Mouse (Mus musculus) cerebellum, adult 2 months (tissue): ENCODE data around the gene Cabin1. TPM values are rescaled to one million over a fixed set of nuclear protein-coding genes. Genes with fewer than 3 reads are reported as not detected.

Experiments
- DNase-seq, 2 experiments: peaks; one replicate each; pipeline ENCODE4 v3.0.0; 2021
- H3K27ac ChIP-seq: fragments of 200-500 bp; 2 replicates; pipeline ENCODE4 v1.5.1; 2012; ENCODE audit warnings: low read length, control low read depth, inconsistent platforms; ENCODE audit not compliant: insufficient read depth
- H3K27me3 ChIP-seq: fragments of 200-500 bp; 2 replicates; pipeline ENCODE4 v1.6.1; 2012; ENCODE audit warnings: inconsistent platforms, mild to moderate bottlenecking, low read length, moderate library complexity; ENCODE audit not compliant: control insufficient read depth, insufficient read depth
- H3K4me1 ChIP-seq: fragments of 200-500 bp; 2 replicates; pipeline ENCODE4 v1.6.1; 2011; ENCODE audit warnings: low read length; ENCODE audit not compliant: control insufficient read depth, insufficient read depth
- H3K4me3 ChIP-seq: fragments of 200-500 bp; replicated peaks from 2 replicates; pipeline ENCODE3; 2011; ENCODE audit warnings: mild to moderate bottlenecking, low read depth, low read length, control low read depth; ENCODE audit not compliant: insufficient read depth
- CTCF ChIP-seq: fragments of 200-500 bp; IDR thresholded peaks from 2 replicates; pipeline ENCODE4 v1.5.1; 2011; ENCODE audit warnings: low read depth, mild to moderate bottlenecking, control low read depth, low read length, moderate library complexity, borderline replicate concordance; ENCODE audit not compliant: insufficient read depth
- POLR2A ChIP-seq: fragments of 200-500 bp; IDR thresholded peaks from 2 replicates; pipeline ENCODE4 v1.6.1; 2011; ENCODE audit warnings: low read length, control low read depth, borderline replicate concordance; ENCODE audit not compliant: insufficient read depth
- WGBS: fragments of 180-500 bp; shearing (Covaris S2); methylation state at CpG from one replicate; pipeline ENCODE4 v1.1.7; 2018; 5-methylcytosine and 5-hydroxymethylcytosine counted together
- polyA plus RNA-seq: library from polyadenylated mRNA; depleted of rRNA; stranded (reverse); fragments of >200 nt; gene quantifications from 2 replicates; pipeline ENCODE4 v1.2.3, GENCODE M21; 2012

The Cabin1 gene
- polyA plus RNA-seq, 1 experiment = 48.6 TPM

DNA sequence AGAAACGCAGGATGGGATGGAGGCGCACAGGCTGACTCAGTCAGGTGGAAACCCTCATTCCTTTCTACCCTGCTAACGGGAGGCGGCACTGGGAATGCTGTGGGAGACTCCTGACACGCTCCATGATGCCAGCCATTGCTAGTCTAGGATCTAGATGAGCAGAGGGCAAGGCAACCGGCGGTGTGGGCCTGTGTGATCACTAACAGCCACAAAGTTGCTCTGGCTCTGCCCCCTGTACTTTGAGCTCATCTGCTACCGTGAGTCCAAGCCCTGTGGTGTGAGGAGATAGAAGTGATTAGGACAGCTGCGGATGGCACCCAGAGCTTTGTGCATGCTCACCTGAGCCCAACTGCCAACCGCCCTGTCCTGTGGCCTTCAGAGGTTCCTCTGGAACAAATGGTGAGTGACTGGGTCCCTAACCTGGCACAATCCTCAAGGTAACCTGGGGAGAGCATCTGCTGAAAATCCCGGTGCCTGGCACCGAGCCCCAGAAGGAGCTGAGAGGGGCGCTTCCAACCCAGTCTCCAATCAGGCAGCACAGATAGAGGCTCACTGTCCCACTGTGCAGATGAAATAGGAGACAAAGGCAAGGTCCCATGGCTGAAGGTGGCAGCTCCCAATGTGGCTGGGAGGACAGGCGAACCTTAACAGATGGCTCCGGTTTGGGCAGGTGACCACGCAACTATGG, 112.6 kb downstream of the Cabin1 start:
- WGBS = 49% methylated on average over 16 of the region's 16 CpGs
- no peak for DNase-seq
- peaks cover 46% of the 10 kb centered on the region for H3K4me1 ChIP-seq

DNA sequence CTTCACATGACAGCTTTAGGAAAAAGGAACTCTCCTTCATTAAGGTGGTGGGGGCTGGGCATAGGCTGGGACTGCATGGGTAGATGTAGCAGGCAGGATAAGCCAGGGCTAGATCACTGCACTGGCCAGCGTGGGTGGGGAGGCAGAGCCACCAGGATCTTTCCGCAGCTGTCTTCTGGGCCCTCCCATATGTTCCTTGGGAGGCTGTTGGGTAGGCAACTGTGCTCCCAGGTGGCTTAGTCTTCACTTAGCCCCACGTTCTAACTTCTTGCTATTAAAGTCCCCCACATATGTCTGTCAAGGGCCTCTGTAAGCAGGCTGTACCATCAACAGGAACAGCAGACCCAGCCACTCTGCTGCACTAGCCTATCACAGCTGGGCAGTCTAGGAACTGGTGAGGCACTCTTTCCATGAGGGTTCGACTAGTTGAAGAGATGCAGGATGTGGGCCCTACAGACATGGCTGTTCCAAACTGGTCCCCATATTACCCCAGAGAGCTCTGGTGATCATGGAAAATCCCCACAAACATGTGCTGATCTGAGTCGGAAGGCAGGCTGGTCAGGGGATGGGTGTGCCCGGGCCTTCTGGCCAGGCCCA, 113.7 kb downstream of the Cabin1 start:
- Histone ChIP-seq H3K27ac (no peak overlapping the region), H3K4me1 (peaks cover 56% of the 10 kb centered on the region), H3K27me3 (no peaks in the 10 kb centered on the region), H3K4me3 (no peak overlapping the region)
- TF ChIP-seq CTCF = no peak
- no peak for TF ChIP-seq POLR2A
- WGBS = 69% methylated on average over 6 of the region's 6 CpGs
- DNase-seq = no peak

More for the DNA sequence above, 112.6 kb downstream of the Cabin1 start:
- H3K27ac ChIP-seq = peak overlapping the region; percentile 0; the same call in 1 of the 2 replicates
- no peak overlapping the region for H3K4me3 ChIP-seq
- no peak for TF ChIP-seq POLR2A
- H3K27me3 ChIP-seq = no peaks in the 10 kb centered on the region

DNA sequence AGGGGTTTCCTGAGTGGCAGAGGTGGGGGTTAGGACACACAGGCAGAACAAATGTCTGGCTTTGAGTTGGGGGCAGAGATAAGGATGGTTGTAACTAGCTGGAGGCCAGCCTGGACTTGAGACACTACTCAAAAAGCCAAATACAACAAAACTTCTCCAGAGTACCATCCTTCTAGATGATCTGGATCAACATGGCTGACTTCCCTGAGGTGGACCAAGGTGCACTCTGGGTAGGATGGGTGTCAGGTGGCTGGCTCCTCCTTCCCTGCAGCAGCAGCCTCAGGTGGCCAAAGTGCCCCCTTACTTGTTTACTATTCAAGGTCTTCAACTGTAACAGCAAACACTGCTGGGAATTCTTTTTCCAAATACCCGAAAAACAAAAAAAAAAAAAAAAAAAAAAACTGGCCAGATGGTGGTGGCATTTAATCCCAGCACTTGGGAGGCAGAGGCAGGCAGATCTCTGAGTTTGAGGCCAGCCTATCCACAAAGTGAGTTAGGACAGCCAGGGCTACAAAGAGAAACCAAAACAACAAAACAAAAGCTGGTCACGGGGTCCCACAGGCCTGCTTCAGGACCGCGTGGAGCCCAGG, 114.6 kb downstream of the Cabin1 start:
- WGBS = 90% methylated on average over 4 of the region's 4 CpGs
- Histone ChIP-seq H3K4me1 (peaks cover 64% of the 10 kb centered on the region), H3K27ac (no peak overlapping the region), H3K27me3 (no peaks in the 10 kb centered on the region), H3K4me3 (no peak overlapping the region)
- no peak for DNase-seq
- TF ChIP-seq POLR2A = no peak
- no peak for TF ChIP-seq CTCF

DNA sequence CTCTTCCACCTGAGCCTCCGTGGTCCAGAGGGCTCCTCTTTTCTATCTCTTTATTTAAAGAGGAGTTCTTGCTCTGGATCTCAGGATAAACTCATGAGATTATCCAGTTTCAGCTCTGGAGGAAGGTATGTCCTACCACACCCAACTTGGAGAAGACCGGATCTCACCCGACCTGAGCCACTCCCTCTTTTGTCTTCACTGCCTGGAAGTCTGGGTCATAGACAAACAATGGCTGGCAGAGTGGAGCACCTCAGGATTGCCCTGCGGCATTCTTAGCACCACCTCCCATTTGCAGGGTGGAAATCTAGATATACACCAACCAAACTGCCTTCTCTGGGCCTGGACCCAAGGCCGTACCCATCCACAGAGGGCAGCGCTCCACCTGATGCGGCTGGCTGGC, 115.1 kb downstream of the Cabin1 start:
- WGBS = 94% methylated on average over 7 of the region's 7 CpGs
- peaks cover 69% of the 10 kb centered on the region for H3K4me1 ChIP-seq
- H3K4me3 ChIP-seq = no peak overlapping the region
- TF ChIP-seq CTCF = no peak
- TF ChIP-seq POLR2A = no peak
- no peaks in the 10 kb centered on the region for H3K27me3 ChIP-seq
- H3K27ac ChIP-seq = no peak overlapping the region
- DNase-seq = no peak

DNA sequence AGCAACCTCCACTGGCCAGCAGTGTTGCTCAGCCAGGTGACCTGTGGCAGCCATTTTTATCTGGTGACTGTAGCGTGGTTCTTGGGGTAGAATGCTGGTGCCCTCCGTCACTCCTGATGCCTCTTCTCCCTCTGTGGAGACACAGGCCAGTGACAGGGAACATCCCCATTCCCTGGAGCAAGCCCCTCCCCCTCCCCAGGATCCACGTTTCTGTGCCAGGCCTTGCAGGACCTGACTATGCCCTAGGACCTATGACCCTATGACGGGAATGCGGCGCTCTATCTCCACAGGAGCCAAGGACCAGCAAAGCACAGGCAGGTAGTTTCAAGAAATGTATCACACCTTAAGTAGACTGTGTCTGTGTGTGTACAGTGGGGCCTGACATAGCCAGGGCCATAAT, 116.0 kb downstream of the Cabin1 start:
- no peak overlapping the region for H3K27ac ChIP-seq
- no peak overlapping the region for H3K4me3 ChIP-seq
- no peaks in the 10 kb centered on the region for H3K27me3 ChIP-seq
- no peak for TF ChIP-seq CTCF
- TF ChIP-seq POLR2A = no peak
- peaks cover 77% of the 10 kb centered on the region for H3K4me1 ChIP-seq
- WGBS = 87% methylated on average over 6 of the region's 6 CpGs
- DNase-seq = no peak

DNA sequence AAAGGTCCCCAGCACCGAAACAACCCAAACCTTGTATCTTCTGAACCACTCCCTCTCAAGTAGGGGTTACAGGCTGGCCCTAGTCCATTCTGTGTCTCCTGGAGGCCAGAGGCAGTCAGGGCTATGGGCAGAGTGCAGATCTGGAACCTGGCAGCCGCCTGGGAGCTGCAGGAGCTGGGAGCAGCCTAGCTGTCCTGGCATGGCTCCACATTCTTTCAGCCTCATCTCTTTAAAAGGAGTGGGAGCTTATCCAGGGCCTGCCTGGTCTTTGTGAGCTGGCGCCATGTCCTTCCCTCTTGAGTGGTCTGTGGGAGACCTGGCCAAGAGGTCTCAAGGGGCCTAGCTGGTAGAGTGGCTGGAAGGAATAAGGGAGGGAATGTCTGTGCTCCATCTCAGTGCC, 116.8 kb downstream of the Cabin1 start:
- Histone ChIP-seq H3K4me1 (peaks cover 82% of the 10 kb centered on the region), H3K27me3 (no peaks in the 10 kb centered on the region), H3K27ac (0 out of 2 replicates have a peak overlapping the region, but pooled peaks have one; percentile 7), H3K4me3 (no peak overlapping the region)
- no peak for TF ChIP-seq POLR2A
- no peak for TF ChIP-seq CTCF
- WGBS = 15% methylated on average over 3 of the region's 3 CpGs
- peak; percentile 68 to 72 for DNase-seq

DNA sequence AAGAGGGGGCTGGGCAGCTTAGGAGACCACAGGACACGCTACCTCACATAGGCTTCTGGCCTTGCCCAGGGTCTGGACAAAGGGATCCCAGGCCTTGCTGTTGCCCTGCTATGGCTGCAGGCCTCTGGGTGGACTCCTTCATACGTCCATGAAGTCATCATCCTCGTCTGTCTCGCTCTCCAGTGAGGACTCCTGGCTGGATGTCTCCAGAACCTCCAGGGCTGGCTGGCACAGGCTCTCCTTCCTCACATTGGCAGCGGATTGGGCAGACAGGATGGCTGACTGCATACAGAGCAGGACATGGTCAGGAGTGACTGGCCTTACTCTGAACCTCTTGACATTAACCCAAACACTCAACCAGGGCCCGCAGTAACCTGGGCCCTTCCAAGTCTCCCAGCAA, 117.7 kb downstream of the Cabin1 start:
- Histone ChIP-seq H3K4me1 (peaks cover 75% of the 10 kb centered on the region), H3K4me3 (no peak overlapping the region), H3K27ac (no peak overlapping the region), H3K27me3 (no peaks in the 10 kb centered on the region)
- 25% methylated on average over 6 of the region's 6 CpGs for WGBS
- peak; percentile 59 to 67 for DNase-seq
- no peak for TF ChIP-seq POLR2A
- TF ChIP-seq CTCF = no peak

DNA sequence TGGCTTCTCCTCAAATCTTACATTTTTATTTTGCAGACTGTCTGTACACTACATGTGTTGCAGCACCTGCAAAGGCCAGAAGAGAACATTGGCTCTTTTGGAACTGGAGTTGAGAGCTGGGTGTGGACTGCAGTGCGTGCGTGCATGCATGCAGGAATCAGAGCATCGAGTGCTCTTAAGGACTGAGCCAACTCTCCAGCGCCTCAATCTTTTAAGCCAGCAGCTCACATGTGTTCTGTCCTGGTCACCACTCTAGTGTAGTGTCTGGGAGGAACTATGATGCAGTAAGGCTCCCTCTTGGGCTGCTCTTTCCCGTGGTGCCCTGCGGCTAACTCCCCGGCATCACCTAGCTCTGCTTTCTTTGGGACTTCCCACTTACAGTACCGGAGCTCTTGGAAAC, 118.5 kb downstream of the Cabin1 start:
- no peaks in the 10 kb centered on the region for H3K27me3 ChIP-seq
- no peak overlapping the region for H3K4me3 ChIP-seq
- H3K27ac ChIP-seq = no peak overlapping the region
- H3K4me1 ChIP-seq = peaks cover 68% of the 10 kb centered on the region
- WGBS = 84% methylated on average over 8 of the region's 8 CpGs
- TF ChIP-seq POLR2A (no peak), CTCF (no peak)
- peak in 1 of 2 experiments; percentile 15 for DNase-seq
